Mouse (Mus musculus): ENCODE measurements around the gene 4930426L09Rik.

4930426L09Rik gene

DNA sequence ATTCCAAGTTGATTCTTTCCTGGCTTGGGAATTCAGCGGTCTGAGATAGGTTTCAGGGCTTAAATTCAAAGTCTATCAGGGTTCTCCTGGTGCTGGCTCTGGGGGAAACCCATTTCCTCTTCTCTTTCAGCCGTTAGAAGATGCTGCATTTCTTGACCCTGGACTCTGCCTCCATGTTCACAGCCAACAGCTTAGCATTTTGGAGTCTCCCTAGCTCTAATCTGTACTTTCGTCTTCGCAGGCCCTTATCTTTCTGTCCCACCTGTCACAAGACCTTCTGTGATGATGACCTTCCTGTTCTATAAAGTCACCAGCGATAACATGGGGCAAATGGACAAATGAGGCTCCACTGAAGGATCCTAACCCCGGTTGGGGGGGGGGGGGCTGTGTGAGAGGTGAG is 13.3 kb downstream of the 4930426L09Rik start:
- DNase-seq (ENCODE audit: low spot score in 2 of 2), result no peak

DNA sequence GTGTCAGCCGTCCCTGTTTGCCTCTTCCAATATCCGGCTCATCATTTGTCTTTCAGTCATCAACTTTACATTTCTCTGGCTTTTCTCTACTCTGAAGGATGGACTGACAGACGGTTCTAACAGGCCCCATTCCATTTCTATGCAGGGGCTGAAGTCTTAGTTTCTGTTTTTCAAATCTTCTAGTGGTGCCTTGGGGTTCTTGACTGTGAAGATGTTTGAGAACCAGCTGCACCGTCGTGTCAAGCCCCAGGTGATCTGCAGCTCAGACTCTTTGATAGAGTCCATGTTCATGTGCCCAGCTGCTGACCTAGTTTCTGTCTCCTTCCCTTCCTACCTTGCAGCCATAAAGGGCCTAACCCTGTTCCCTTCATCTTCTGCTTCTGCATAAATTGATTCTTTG is 18.2 kb downstream of the 4930426L09Rik start:
- DNase-seq (ENCODE audit: low spot score in 2 of 2), result no peak

DNA sequence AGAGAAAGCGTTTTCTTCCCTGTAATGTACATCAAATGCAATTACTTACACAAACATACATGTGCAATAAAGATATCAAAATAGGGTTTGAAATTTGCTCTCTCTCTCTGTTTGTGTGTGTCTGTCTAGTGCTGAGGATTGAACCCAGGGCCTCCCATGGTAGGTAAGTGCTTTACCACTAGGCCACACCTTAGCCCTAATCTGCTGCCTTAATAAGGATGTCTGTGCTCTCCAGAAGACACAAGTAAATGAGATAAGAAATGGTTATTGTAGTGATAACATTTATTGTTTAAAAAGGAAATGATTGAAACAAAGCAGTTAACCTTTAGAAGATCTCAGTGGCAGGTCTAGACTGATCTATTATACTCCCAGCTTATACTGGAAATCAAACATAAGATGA is 18.7 kb downstream of the 4930426L09Rik start:
- DNase-seq (ENCODE audit: low spot score in 2 of 2), result no peak

DNA sequence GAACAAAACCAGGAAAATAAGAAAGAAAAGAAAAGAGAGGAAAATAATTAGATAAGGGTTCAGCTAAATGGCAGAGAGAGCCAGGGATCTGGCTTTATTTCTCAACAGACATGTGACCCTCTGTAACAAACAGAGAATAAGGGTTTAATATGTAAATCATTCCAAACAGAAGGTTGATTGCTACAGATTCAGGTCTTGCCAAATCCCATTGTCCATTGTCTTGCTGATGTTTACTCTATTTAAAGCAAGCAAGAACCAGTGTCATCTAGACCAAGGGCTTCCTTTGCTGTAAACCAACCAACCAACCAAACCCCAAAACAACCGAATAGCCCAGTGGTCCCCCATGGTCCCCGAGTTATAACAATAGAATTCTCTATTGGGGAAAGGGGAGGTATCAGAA is 19.9 kb downstream of the 4930426L09Rik start:
- DNase-seq (ENCODE audit: low spot score in 2 of 2), result no peak

DNA sequence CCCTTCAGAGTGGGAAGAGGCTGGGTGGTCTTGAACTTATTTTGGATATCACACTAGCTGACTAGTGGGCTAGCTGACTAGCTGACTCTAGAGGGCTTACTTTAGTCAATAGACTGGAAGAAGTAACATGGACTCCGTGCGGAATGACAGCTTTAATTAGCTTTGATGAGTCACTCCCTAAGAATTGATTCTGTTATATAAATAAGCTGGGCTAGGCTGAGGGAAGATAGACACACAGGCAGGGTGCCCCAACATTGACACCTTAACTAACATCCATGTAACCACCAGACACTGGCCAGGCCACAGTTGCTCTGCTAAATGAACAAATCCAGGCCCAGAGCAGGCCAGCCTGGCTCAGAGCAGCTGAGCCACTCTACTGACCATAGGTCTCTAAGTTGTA is 26.7 kb downstream of the 4930426L09Rik start:
- DNase-seq (ENCODE audit: low spot score in 2 of 2), result no peak

DNA sequence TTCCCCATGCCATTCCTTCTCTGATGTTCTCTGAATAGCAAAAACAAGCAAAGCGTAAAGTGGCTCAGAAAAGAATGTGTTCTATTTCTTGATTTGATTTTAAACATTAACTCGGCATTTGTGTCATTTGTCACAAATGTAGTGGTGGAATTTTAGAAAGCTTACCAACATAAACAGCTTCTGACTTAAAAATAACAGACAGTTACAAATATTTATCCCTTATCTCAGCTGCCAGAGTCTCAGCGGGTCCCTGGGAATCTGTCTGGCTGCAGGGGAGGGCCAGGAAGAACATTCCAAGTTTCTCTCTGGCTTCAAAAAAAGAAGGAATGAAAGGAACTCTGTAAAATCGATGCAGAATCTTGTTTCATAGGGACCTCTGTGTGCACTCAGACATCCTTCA is 39.3 kb downstream of the 4930426L09Rik start:
- no peak for DNase-seq (ENCODE audit: low spot score in 2 of 2)

DNA sequence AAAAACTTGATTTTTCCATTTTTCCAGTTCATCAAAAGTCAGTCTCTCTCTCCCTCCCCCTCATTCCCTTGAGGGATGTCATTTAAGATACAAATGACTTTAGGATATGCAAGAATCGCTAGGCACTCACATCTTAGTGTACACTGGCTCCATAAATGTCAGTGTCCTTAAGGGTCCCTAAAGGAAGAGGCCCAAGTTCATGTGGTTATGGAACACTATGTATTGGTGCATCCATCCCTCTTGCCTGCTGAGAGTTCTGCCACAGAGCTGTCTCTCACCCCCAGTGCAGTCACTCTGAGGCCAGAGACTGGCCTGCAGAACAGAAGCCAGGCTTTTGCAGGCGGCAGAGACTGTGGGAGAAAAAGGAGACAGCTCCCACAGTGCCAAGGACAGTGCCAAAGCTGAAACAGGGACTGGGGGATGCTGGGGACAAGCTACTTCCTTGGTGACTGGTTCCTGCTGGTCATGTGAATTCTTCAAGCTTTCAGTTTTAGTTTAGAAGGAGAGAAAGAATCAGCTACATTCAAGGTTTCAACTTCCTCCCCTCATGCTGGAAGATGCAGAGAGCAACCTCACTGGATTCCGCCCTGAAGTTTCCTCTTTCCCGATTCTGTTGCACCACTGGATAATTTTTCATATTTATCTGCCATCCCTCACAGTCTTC is 39.9 kb downstream of the 4930426L09Rik start:
- DNase-seq (ENCODE audit: low spot score in 2 of 2), result no peak

DNA sequence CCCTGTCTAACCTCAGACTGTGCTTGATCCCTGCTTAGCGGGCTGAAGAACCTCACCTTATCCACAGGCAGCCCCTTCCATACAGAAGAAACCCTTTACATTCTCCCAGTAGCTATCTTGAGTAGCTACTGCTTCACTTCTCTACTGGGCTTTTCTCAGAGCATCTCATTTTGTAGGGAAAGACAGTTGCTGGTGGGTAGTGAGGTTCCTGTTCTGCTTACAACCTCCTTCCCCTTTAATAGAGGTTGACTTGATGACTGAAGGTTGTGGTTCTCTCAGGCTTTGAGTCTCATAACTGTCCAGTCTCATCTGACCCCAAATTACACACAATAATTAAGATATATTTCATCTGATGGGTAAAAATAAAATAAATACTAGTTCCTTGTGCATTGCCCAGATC is 50.1 kb downstream of the 4930426L09Rik start:
- DNase-seq (ENCODE audit: low spot score in 2 of 2), result no peak

DNA sequence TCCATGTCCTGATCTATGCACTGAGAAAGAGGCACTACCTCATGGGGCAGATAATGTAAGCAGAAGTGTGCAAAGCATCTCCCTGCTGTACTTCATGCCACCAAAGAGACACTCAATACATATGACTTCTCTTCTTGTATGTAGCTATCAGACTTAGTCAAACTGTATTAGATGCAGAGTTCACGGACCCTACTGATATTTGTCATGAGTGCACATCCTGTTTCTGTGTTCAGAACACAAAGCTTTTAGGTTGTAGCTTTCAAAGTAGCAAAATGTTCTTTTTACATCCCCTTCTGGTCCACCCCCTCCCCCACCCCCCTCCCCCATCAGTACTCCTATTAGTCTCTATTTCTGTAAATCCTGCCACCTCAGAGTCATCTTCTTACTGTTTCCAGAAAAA is 51.2 kb downstream of the 4930426L09Rik start:
- no peak for DNase-seq (ENCODE audit: low spot score in 2 of 2)
